Mouse (Mus musculus) adrenal gland, adult 18-20 months (tissue): Measurements from ENCODE around the gene Acbd3. TPM values are rescaled to one million over a fixed set of nuclear protein-coding genes. Genes with fewer than 3 reads are reported as not detected.

Experiments used
- DNase-seq, 2 experiments: peaks; one replicate each; pipeline ENCODE4 v3.0.0; 2021 to 2022; ENCODE audit warnings: low spot score in 2 of 2
- long read RNA-seq, 2 experiments: library from polyadenylated mRNA; stranded (forward); transcript quantifications; one replicate each; pipeline ENCODE4 v2.0.0; 2021
- total RNA-seq, 2 experiments: library from RNA; stranded (reverse); gene quantifications; 1 replicate in 1 of 2; 2 replicates in 1 of 2; pipeline ENCODE4 v1.2.3; 2021

The Acbd3 gene
- 10 to 100 TPM; 50.4 to 54.0 TPM for total RNA-seq
- long read RNA-seq, experiment 1, transcript Acbd3-201 (8 exons, 3,471 nt), result major isoform, 68 of 74 reads
- long read RNA-seq, experiment 1, partial matches to known transcripts, result 3 of 74 reads
- long read RNA-seq, experiment 1, other reads (novel, unspliced or antisense), result 3 of 74 reads
- long read RNA-seq, experiment 2, transcript Acbd3-201 (8 exons, 3,471 nt), result major isoform, 107 of 128 reads
- long read RNA-seq, experiment 2, partial matches to known transcripts, result 14 of 128 reads
- long read RNA-seq, experiment 2, other reads (novel, unspliced or antisense), result 7 of 128 reads

GRCm38 (mm10) chr1:180725704-180726179 lies at the start of gene Acbd3:
TSS of gene Acbd3 (plus strand) at chr1:180726043.
- peak; percentile 91 for DNase-seq

GRCm38 (mm10) chr1:180691284-180691683 lies 34.6 kb upstream of the Acbd3 start:
- DNase-seq, result no peak

GRCm38 (mm10) chr1:180696626-180697352 lies 29.1 kb upstream of the Acbd3 start, which contains the start of gene Mixl1:
TSS of gene Mixl1 (minus strand) at chr1:180697034.
- no peak for DNase-seq

GRCm38 (mm10) chr1:180698063-180698462 lies 27.8 kb upstream of the Acbd3 start:
- no peak for DNase-seq

GRCm38 (mm10) chr1:180703400-180703799 lies 22.4 kb upstream of the Acbd3 start:
- DNase-seq, result no peak

- no peak for DNase-seq
These were observed 18.5 kb upstream of the Acbd3 start for GRCm38 (mm10) chr1:180707368-180707767.

- DNase-seq, result no peak
These were observed 18.0 kb upstream of the Acbd3 start for GRCm38 (mm10) chr1:180707813-180708212.

- no peak for DNase-seq
These were observed 16.7 kb upstream of the Acbd3 start for GRCm38 (mm10) chr1:180708935-180709776.

GRCm38 (mm10) chr1:180718756-180719155 lies 7.1 kb upstream of the Acbd3 start:
- no peak for DNase-seq

- DNase-seq, result no peak
These were observed 6.4 kb upstream of the Acbd3 start for GRCm38 (mm10) chr1:180719483-180719882.

GRCm38 (mm10) chr1:180719951-180720689 lies 5.7 kb upstream of the Acbd3 start:
- DNase-seq, result peak; percentile 85 to 90

- DNase-seq, result no peak
These were observed 3.2 kb upstream of the Acbd3 start for GRCm38 (mm10) chr1:180722608-180723007.

GRCm38 (mm10) chr1:180723701-180724238 lies 2.1 kb upstream of the Acbd3 start:
- no peak for DNase-seq

GRCm38 (mm10) chr1:180726183-180726582 lies 340 bp downstream of the Acbd3 start:
- DNase-seq, result no peak

GRCm38 (mm10) chr1:180729231-180729630 lies 3.4 kb downstream of the Acbd3 start:
- no peak for DNase-seq

- no peak for DNase-seq
These were observed 22.0 kb downstream of the Acbd3 start for GRCm38 (mm10) chr1:180747827-180748226.

GRCm38 (mm10) chr1:180752115-180752514 lies 26.3 kb downstream of the Acbd3 start:
- DNase-seq, result no peak

- DNase-seq, result no peak
These were observed 28.5 kb downstream of the Acbd3 start for GRCm38 (mm10) chr1:180754376-180754775.

GRCm38 (mm10) chr1:180756711-180757110 lies 30.9 kb downstream of the Acbd3 start:
- no peak for DNase-seq

GRCm38 (mm10) chr1:180757252-180757955 lies 31.6 kb downstream of the Acbd3 start:
- no peak for DNase-seq
